Mouse (Mus musculus) left cerebral cortex, postnatal 36 days (tissue): ENCODE data around the gene Pkd1l1. TPM values are rescaled to one million over a fixed set of nuclear protein-coding genes. Genes with fewer than 3 reads are reported as not detected.

Source experiments
- DNase-seq, 2 experiments: peaks; one replicate each; pipeline ENCODE4 v3.0.0; 2021 to 2022; ENCODE audit warnings: low spot score in 2 of 2, mixed read lengths in 1 of 2
- intact Hi-C: fragments of 180-260 bp; cut with DNase I; formaldehyde crosslinking; loops from one replicate; pipeline ENCODE4 v1.15.1; 2025
- total RNA-seq, 2 experiments: library from RNA; stranded (reverse); gene quantifications; 2 replicates each; pipeline ENCODE4 v1.2.3; 2021

The Pkd1l1 gene
- total RNA-seq, 2 experiments from 2014 or later, result 0.23 TPM; not detected in 1

DNA sequence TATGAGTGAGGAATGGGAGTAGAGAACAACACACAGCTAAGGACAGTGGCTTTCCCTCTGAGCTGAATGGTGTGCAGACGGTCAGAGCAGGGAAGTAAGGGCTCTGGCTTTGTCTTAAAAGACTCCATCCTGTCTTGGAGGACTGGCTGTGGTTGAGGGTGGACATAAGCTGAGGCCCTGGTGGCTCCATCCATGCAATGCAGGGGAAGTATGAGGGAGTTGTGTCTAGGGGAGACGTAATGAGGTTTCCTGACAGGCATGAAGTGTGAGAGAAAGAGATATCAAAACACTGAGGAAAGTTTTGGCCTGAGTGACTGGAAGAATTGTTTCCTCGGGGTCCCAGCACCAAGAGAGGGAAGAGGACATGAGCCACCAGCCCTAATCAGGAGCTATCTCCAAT is 24.2 kb downstream of the Pkd1l1 start:
- no peak for DNase-seq
- intact Hi-C loops, result no loop called here

DNA sequence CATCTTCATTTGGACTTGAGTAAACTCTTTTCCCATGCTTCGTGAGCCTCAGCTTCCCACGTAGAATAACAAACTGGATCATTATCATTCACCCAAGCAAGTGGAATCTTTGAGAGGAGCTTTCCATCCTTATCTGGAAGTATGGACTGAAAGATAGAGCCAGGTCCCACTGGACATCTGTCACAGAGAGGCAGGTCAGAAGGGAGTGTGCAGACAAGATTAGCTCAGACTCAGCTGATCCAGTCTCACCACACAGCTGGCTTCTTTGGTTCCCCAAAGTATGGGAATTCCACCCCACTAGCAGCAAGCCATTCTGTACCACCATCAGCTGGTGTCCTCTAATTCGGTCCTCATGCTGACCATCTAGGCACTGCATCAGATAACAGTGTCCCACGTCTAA is 29.0 kb downstream of the Pkd1l1 start:
- intact Hi-C loops, result no loop called here
- DNase-seq, result no peak

DNA sequence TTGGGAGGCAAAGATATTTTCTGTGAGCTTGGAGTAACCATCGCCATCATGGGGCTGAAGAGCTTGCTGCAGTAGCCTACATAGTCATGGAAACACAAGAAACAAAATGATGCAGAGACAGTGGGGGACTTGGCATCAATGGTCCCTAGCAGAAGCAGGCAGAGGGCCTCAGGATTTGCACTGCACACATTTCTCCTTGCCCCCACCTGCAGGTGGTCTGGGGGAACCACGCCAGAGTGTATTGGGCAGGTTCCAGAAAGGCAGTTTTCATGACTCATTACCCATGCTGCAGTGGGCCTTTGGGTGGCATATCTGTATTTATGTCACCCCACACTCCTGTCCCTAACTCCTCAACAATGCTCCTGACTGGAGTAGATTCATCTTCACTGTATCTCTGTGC is 30.6 kb downstream of the Pkd1l1 start:
- no peak for DNase-seq
- intact Hi-C loops, result no loop called here

DNA sequence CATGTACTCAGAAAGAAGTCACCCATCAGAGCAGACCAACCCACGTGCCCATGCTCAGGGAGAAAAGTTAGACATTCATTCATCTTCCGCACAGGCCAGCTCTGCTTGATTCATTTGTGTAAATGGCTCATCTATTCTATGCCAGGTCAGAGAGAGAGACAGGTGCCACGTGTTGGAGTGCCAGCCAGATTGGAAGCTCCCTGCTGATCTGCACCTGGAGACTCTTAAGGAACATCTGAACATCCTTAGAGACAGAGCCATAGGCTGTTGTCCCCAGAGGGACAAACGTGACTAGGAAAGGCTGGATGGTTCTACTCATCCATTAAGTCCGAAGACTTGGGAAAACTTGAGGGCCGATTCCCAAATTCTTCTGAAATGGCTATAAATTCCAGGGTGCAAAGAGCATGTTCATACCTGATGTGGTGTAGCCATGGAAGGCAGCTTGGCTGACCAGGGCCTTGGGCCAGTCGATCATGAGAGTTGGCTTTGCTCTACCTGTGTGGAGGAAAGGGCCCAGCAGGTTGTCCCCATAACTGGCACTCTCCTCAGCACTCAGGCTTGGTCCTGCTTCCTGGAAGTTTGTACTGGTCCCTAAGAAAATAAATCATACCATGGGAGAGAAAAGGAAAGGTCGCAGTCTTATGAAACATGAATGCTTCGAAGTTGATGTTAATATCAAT is 36.5 kb downstream of the Pkd1l1 start:
- intact Hi-C loops, result no loop called here
- no peak for DNase-seq

DNA sequence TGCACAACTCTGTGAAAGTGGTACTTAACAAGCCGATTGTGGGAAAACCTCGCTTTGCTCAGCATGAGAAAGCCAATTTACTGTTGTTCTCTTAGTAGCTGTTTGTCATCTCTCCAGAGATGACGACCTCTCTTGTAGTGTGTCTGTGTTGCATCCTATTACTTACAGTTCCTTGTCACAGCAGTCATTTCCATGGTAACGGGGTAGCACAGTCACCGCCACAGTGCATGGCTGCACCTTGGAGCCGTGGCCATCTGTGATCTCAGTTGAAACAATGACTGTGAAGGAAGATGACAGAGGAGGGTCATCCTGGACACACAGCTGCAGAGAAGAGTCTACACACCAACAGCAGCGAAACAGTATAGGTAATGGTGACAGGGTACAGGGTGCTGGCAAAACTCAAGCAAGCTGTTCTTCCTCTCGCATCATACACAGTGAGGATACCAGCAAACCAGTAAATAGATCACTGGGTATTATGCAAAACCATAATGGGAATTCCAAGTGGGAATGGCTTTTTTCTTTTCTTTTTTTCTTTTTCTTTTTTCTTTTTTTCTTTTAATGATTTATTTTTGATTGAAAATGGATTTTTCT is 56.9 kb downstream of the Pkd1l1 start:
- no peak for DNase-seq
- intact Hi-C loops, result no loop called here

DNA sequence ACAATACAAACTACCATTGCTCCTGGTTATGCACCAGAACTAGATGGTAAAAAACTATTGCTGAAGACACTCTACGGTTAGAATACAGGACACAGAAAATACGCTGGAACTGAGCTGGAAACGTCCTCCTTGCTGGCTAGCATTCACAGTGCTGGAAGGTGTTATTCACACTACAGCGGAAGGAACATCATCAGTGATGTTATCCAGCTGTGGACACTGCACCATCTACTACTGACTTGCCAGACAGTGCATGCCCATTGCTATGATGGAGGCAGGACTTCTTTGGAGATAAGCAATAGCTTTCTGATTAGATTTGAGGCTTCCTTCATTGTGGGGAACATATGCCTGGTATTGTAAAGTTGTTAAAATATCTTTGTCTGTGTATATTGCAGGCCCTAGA is 90.3 kb downstream of the Pkd1l1 start:
- no peak for DNase-seq
- intact Hi-C loops, result no loop called here

DNA sequence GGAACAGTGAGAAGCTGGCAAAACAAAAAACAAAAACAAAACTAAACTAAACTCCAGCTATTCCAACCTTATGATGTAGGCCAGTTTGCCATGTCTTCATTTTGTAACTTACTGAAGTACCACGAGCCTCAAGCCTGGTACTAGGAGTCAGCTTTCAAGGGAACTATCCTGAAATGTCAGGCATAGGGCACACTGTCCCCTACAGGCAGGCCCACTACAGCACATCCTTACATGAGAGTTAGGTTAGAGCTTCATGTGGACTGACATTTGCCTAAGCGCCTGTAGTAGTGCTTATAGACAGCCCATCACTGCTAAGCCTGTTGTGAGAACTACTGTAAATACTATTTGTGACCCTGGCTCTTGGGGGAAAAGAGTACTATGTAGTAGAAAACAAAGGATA is 91.5 kb downstream of the Pkd1l1 start:
- intact Hi-C loops, result no loop called here
- DNase-seq, result no peak

DNA sequence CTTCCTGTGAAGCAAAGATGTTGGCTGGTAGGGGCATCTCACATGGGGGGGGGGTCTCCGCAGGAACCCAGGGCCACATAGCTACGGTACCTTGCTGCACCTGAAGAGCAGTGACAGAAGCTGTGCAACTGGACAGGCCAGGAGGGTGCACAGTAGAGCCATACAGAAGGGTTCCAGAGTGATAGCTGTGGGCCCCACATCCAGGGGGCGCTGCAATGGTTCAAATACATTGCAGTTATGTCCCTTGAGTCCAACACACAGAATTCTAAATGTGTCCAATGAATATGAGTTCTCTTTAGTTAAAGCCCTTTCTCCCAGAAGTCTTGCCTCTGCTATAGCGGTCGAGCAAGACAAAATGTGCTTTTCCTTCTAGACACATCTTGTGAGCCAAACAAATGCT is 103.0 kb downstream of the Pkd1l1 start:
- intact Hi-C loops, result no loop called here
- DNase-seq, result peak in 1 of 2 experiments; percentile 4

DNA sequence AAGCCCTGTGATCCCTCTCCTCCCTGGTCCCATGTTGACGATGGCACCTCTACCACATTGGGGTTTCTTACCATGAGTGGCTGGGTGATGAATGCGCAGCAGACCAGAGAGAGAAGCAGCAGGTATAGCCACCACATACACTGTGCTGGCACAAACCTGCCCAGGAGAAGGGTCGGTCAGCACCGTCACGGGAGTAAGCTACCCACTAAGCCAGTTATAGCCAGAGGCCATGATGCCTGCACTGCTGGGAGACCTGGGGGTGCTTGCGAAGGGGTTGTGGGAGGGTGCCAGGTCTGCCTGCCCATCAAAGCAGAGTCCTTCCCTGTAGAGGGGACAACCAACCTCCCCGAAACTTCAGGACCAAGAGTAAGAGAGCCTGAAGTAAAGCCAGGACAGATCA is 107.0 kb downstream of the Pkd1l1 start:
- no peak for DNase-seq
- intact Hi-C loops, result no loop called here

DNA sequence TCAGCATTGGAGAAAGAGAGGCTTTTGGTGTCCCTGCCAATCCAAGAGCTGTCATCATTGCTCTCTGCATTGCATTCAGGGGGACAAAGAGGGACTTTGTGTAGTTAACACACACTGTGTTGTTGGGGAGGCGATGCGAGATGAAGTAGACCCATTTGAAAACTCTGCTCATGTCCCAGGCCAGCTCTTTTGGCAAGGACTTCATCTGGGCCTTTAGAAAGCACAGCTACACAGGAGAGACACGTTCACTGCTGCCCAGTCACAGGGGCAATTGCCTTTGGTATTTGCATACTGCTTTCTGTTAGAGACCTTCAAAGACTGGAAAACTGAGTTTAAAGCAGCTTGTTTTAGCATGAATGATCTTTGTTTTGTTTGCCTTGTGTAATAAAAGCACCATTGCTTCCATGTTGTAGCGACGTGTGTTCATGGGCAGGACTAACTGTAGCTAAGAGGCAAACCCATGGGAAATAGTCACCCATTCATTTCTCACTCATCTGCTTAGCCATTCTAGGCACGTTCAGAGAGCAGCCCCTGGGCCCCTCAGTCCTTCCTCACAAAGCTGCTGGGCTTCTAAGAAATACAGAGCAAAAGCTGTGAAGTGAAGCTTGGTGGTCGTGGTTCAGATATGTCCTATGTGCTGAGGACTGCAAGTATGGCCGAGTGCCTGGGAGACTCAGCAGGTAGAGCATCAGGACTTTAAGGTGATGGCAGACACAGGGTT is 109.0 kb downstream of the Pkd1l1 start:
- DNase-seq, result no peak
- intact Hi-C loops, result loop anchor here (5.0 kb wide), 1 partner anchor 93 kb away; no protein-coding TSS in a partner anchor

DNA sequence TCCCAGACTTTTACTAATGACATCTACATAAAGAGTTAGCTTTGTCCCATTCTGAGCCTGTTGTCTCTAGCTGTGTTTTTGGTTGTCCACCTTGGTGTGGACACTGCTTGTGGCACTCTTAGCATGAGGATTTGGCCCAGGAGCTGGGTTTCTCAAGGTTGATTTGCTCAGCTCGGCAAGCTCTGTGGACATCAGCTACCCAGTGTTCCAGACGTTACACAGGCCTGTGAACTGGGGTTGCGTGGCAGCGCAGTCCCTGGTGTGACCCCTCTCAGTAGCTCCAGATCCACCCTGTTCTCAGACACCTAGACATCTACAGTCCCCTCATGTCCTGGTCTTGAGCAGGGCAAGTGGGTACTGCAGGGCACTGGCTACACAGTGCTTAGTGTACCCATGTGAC is 110.6 kb downstream of the Pkd1l1 start:
- no peak for DNase-seq
- intact Hi-C loops, result loop anchor here (5.0 kb wide), 1 partner anchor 95 kb away; no protein-coding TSS in a partner anchor

DNA sequence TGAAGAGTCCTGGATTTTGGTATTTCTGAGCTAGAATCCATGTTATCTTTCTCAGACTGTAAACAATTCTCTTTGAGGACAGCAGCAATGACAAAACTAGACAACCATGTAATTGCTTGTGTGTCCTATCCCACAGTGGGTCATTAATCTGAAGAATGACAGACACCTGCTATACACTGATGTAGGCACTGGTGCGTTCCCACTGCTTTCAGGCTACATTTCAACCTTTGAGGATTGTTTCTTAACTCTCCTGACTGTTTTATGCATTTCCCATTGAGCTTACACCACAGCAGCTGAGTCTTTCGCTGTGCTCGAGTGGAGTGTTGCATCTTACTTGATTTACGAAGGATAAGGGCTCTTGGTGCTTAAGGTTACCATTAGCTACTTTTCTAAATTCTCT is 111.1 kb downstream of the Pkd1l1 start:
- no peak for DNase-seq
- intact Hi-C loops, result loop anchor here (2.0 to 5.0 kb wide), 3 partner anchors 95 to 437 kb away; no protein-coding TSS in a partner anchor

DNA sequence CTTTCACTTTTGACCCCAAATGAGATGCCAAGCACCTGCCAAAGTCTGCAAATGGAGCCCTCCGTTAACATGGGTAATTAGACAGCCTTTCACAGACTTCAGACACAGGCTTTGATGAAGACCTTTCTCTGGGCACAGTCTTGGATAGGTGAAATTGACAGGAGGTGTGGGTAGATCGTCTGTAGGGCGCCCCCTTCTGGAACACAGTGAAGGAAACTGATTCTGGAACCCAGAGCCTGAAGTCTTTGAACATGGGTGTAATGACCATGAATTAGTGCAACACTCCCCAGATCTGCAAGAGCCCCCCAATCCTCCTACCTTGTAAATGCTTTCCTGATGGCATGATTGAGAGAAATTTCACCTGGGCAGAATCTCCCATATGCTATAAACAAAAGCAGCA is 112.2 kb downstream of the Pkd1l1 start:
- intact Hi-C loops, result loop anchor here (2.0 to 5.0 kb wide), 3 partner anchors 96 to 436 kb away; no protein-coding TSS in a partner anchor
- no peak for DNase-seq

DNA sequence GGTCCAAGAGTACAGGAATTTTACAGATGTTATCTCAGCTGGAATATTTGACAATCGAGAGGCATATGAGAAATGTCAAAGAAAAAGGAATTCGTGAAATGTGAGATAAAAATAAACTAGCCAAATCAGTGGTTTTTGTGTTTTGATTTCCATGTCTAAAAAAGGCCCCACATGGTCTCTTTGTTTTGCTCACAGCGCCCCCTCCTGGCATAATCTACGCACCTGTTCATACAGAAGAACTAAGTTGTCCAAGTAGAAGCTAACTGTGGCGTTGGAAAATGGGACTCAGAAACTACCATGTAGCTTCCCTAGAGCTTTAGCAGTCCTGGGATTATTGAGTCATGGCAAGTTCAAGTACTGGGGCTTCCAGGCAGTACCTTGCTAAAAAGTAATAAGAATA is 113.2 kb downstream of the Pkd1l1 start:
- intact Hi-C loops, result loop anchor here (2.0 to 5.0 kb wide), 3 partner anchors 97 to 435 kb away; no protein-coding TSS in a partner anchor
- DNase-seq, result peak; percentile 38 to 45

DNA sequence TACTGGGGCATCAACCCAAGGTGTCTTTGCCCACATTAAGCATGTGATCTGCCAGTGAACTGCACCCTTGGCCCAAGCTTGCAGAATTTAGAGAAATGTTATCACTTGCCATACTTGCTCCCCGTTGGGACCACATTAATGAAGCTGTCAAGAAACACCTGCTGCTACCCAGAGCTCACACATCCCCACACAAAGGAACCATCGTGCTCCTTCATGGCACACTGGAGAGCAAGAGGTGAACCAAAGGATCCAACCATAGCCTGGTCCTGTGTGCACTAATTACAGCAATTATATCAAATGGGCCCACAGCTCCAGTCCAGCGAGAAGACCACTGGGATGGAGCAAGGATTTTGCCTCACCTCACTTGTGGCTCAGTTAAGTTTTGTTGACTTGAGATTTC is 114.0 kb downstream of the Pkd1l1 start:
- intact Hi-C loops, result no loop called here
- no peak for DNase-seq

DNA sequence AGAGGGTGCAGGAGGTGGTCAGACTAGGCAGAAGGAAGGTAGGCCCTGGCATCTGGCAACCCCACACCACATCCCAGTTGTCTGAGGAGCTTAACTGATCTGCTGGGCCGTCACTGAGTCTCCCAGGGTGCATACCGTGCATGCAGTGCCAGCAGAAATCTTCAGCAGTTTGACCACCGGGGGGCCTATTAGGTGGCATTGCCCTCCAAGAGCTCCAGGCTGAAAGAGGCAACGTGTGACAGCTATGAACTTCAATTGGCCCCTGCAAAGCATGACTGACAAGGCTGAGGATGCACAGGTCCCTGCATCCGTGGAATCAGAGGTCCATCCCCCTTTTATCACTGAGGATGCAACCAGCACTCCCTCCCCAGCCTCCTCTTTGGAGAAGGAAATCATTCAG is 116.9 kb downstream of the Pkd1l1 start:
- intact Hi-C loops, result no loop called here

DNA sequence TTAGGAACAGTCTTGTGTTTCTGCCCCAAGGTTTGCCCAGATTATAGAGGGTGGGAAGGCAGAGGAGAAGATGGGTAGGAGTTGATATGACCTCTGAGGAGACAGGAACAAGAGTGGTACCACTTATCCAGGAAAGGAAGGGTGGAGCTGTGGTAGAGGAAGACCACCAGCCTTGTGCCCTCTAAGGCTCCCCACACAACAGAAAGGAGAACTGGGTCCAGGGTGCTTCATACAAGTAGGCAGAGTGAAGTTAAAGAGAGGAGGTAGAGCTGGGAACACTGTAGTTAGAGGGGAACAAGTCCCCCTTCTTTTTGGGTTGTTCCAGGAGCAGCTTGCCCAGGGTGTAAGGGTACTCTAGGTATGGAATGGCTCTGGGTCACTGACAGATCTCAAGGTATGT is 125.0 kb downstream of the Pkd1l1 start:
- DNase-seq, result no peak
- intact Hi-C loops, result no loop called here

More for the DNA sequence above, 116.9 kb downstream of the Pkd1l1 start:
- no peak for DNase-seq

DNA sequence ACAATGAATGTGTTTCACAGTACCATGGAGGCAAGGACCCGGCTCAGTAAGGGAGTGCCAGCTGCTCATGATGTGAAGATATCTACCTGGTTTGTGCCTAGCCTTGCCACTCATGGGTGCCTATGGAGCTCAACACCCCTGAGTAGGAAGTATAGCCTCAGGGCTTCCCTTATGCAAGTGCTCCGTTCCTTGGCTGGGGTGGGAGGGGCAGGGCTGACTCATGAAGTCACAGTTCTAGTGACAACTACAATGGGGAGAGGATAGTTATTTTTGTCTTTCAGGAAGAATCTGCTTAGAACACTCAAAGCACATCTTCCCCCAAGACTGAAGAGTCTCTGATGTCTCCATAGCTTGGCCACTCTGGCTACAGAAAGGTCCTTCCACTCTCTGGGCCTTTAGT is 125.4 kb downstream of the Pkd1l1 start:
- DNase-seq, result no peak
- intact Hi-C loops, result no loop called here

DNA sequence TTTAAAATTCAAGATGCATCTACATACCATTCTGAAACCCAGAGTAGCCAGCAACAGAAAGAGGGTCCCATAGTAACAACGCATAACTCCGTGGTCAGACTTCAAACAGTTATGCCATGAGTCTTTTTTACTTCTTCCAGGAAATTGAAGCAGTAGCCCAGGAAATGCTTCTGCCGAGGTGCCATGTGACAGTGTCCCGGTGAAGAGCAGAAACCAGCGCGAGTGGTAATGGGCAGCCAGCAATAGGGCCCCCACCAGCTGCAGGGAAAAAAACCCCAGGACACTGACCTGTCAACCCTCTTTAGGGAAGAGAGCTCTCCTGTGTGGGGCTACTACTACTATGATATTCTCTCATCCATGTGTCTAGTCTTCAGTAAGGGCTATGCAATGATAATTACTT is 136.9 kb downstream of the Pkd1l1 start:
- intact Hi-C loops, result no loop called here
- DNase-seq, result no peak

DNA sequence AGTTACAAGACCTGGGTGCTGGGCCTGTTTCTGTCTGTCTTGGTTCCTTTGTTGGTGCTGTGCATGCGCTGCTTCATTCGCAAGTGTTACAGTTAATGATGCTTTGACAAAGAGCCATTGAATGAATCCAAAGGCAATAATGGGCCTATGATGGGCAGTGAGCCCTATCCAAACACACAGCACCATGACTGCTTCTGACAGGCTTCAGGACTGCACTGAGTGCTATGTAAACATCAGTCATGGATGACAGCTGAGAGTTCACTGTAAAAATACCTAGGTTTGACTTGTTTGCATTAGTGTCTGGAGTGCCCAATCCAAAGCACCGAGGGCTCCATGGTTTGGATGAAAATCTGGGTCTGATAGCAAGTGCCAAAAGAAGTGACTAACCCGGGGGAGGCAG is 138.9 kb downstream of the Pkd1l1 start:
- intact Hi-C loops, result no loop called here
- DNase-seq, result no peak

DNA sequence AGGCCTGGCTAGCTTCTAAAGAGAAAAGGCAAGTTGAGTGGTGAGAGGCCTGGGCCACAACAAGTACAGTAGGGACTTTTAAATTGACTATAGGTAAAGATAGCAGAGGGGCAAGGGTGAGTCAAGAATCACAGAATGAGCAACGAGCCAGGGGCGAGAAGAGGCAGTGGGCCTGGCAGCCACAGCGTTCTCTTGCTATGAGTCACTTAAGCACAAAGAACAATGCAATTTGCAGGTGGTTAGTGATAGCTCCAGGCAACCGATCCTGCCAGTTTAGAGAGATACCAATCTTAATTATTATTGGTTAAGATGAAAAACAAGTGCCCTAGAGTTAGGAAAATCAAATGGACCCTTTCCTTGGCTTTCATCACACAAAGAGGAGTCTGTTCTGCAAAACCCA is 142.5 kb downstream of the Pkd1l1 start:
- no peak for DNase-seq
- intact Hi-C loops, result no loop called here
